Mouse (Mus musculus): ENCODE measurements around the gene Dlat. TPM values are rescaled to one million over a fixed set of nuclear protein-coding genes. Genes with fewer than 3 reads are reported as not detected.
A peak's percentile ranks its signal among the peaks of the same experiment; 100 is the strongest.

Dlat gene
- total and polyA plus RNA-seq, 3 experiments, result 45.2 to 67.5 (median 53.4) TPM

GRCm38 (mm10) chr9:50634270-50634669, 25.3 kb downstream of the Dlat start:
- H3K9ac ChIP-seq (ENCODE audit: insufficient read depth, low read depth), result no peak overlapping the region
- H3K27me3 ChIP-seq (replicated peaks), result no peaks in the 10 kb centered on the region
- H3K27ac ChIP-seq (ENCODE audit: insufficient read depth, low read depth), result no peak overlapping the region
- H3K9me3 ChIP-seq (replicated peaks; ENCODE audit: low read length), result no peaks in the 10 kb centered on the region
- TF ChIP-seq POLR2AphosphoS2 (IDR thresholded peaks at IDR 0.05; ENCODE audit: low read depth, low read length) (no peak), MYC (IDR thresholded peaks at IDR 0.05; ENCODE audit: low read depth, low read length) (no peak), RAD21 (IDR thresholded peaks at IDR 0.05; ENCODE audit: low read depth, low read length) (no peak), ETS1 (conservative IDR thresholded peaks at IDR 0.05; ENCODE audit: low read depth, low read length) (no peak), ZMIZ1 (IDR thresholded peaks at IDR 0.05; ENCODE audit: low read depth, low read length) (no peak)
- no peaks in the 10 kb centered on the region for H3K4me1 ChIP-seq (ENCODE audit: control insufficient read depth in 1 of 2, insufficient read depth in 2 of 2)
- dilution Hi-C loops (cut with MboI; ENCODE audit: extremely low pct_ligation_motif_present, extremely low pct_unique_long_range_greater_than_20kb, low sequenced_read_pairs), result no loop called here
- H3K4me2 ChIP-seq (ENCODE audit: insufficient read depth, low read depth, poor library complexity, severe bottlenecking), result no peak overlapping the region
- no peak for DNase-seq (ENCODE audit: extremely low read depth)
- H3K79me2 ChIP-seq (replicated peaks; ENCODE audit: control insufficient read depth, extremely low read depth, insufficient read depth, poor library complexity, severe bottlenecking), result no peaks in the 10 kb centered on the region
- in situ Hi-C loops (cut with MboI; ENCODE audit: low pct_ligation_motif_present, low pct_unique_long_range_greater_than_20kb, low sequenced_read_pairs), result no loop called here
- peaks cover 28 to 60% of the 10 kb centered on the region in 2 experiments for H3K36me3 ChIP-seq (replicated peaks in 1 of 2; ENCODE audit: control insufficient read depth in 1 of 2, insufficient read depth in 1 of 2, low read length in 1 of 2)
- H3K4me3 ChIP-seq (replicated peaks in 1 of 3; ENCODE audit: low read depth in 2 of 3, low read length in 2 of 3, poor library complexity in 1 of 3), result no peak overlapping the region

DNA sequence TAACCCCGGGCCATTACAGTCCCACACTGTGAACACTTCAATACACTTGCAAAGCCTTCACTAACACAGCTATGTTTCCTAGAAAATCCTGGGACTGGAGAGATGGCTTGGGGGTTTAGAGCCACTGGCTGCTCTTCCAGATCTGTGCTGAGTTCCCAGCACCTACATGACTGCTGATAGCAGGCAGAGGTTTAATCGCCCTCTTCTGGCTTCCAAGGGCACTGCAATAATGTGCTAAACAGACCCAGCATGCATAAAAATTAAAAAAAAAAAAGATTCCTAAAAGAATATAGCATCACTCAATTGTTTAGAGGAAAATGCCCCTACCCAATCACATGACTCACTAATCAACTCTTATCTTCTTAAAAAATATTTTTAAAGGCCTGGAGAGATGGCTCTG, 26.5 kb downstream of the Dlat start:
- Histone ChIP-seq H3K27ac (ENCODE audit: insufficient read depth, low read depth) (no peak overlapping the region), H3K4me3 (replicated peaks in 1 of 3; ENCODE audit: low read depth in 2 of 3, low read length in 2 of 3, poor library complexity in 1 of 3) (no peak overlapping the region), H3K4me1 (ENCODE audit: control insufficient read depth in 1 of 2, insufficient read depth in 2 of 2) (no peaks in the 10 kb centered on the region), H3K27me3 (replicated peaks) (no peaks in the 10 kb centered on the region), H3K4me2 (ENCODE audit: insufficient read depth, low read depth, poor library complexity, severe bottlenecking) (no peak overlapping the region), H3K9ac (ENCODE audit: insufficient read depth, low read depth) (no peak overlapping the region), H3K9me3 (replicated peaks; ENCODE audit: low read length) (no peaks in the 10 kb centered on the region), H3K36me3 (replicated peaks in 1 of 2; ENCODE audit: control insufficient read depth in 1 of 2, insufficient read depth in 1 of 2, low read length in 1 of 2) (peaks cover 22 to 49% of the 10 kb centered on the region in 2 experiments), H3K79me2 (replicated peaks; ENCODE audit: control insufficient read depth, extremely low read depth, insufficient read depth, poor library complexity, severe bottlenecking) (no peaks in the 10 kb centered on the region)
- peak in 1 of 2 experiments; percentile 42; a peak in 2 of 4 replicates for TF ChIP-seq CTCF (conservative IDR thresholded peaks at IDR 0.05 in 1 of 2, IDR thresholded peaks at IDR 0.05 in 1 of 2; ENCODE audit: low read depth in 2 of 2, low read length in 2 of 2)
- TF ChIP-seq HCFC1 (IDR thresholded peaks at IDR 0.05; ENCODE audit: low read depth, low read length), result no peak
- no peak for TF ChIP-seq JUN (IDR thresholded peaks at IDR 0.05; ENCODE audit: insufficient read depth, low read depth, low read length)
- TF ChIP-seq GABPA (IDR thresholded peaks at IDR 0.05; ENCODE audit: insufficient replicate concordance, low read depth, low read length), result no peak
- no peak for TF ChIP-seq MAZ (IDR thresholded peaks at IDR 0.05; ENCODE audit: low read depth, low read length)
- no peak for TF ChIP-seq ZKSCAN1 (IDR thresholded peaks at IDR 0.05; ENCODE audit: borderline replicate concordance, low read depth, low read length)
- no peak for TF ChIP-seq NELFE (IDR thresholded peaks at IDR 0.05; ENCODE audit: low read depth, low read length)
- no peak for TF ChIP-seq PAX5 (IDR thresholded peaks at IDR 0.05; ENCODE audit: low read length)
- peak; percentile 40; the same call in 1 of the 2 replicates for TF ChIP-seq ZNF384 (IDR thresholded peaks at IDR 0.05; ENCODE audit: low read depth, low read length)
- no peak for TF ChIP-seq POLR2AphosphoS2 (IDR thresholded peaks at IDR 0.05; ENCODE audit: low read depth, low read length)
- no peak for TF ChIP-seq MAFK (IDR thresholded peaks at IDR 0.05; ENCODE audit: insufficient replicate concordance, low read length)
- TF ChIP-seq NRF1 (IDR thresholded peaks at IDR 0.05; ENCODE audit: low read depth, low read length), result no peak
- no peak for TF ChIP-seq ZC3H11A (IDR thresholded peaks at IDR 0.05; ENCODE audit: low read depth, low read length)
- TF ChIP-seq SMC3 (IDR thresholded peaks at IDR 0.05; ENCODE audit: low read depth, low read length), result peak; percentile 24
- no peak for TF ChIP-seq JUND (conservative IDR thresholded peaks at IDR 0.05; ENCODE audit: low read depth, low read length)
- peak; percentile 28 for DNase-seq (ENCODE audit: extremely low read depth)
- dilution Hi-C loops (cut with MboI; ENCODE audit: extremely low pct_ligation_motif_present, extremely low pct_unique_long_range_greater_than_20kb, low sequenced_read_pairs), result no loop called here
- in situ Hi-C loops (cut with MboI; ENCODE audit: low pct_ligation_motif_present, low pct_unique_long_range_greater_than_20kb, low sequenced_read_pairs), result no loop called here

All from CH12.LX (cell line).